Mouse (Mus musculus) lung, postnatal 0 days (tissue): ENCODE results near the gene Psmc5.

Experiments
- CTCF ChIP-seq: IDR thresholded peaks from 2 replicates; pipeline ENCODE4 v1.5.1; 2016; ENCODE audit warnings: antibody characterized with exemption, mild to moderate bottlenecking
- EP300 ChIP-seq: IDR thresholded peaks from 2 replicates; pipeline ENCODE4 v1.6.1; 2016; ENCODE audit warnings: antibody characterized with exemption, mild to moderate bottlenecking, control low read depth

DNA sequence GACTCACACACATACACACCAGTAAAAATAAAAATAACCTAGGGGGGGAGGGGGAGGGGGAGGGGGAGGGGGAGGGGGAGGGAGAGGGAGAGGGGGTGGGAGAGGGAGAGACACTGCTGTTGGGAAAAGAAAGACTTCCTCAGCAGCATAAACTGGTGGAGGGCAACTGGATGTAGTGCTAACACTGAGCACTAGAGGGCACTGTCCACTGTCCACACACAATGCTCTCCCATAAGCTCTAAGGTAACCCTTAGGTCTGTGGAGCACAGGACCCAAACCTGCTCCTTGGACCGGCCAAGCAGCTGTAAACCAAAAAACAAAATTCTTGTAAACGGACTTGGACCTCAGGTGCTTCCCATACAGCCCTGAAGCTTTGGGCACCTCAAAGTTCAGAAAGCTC is 46.7 kb downstream of the Psmc5 start:
- TF ChIP-seq CTCF (peak; percentile 90), EP300 (no peak)
